Mouse (Mus musculus): ENCODE measurements around the gene Srsf9. TPM values are rescaled to one million over a fixed set of nuclear protein-coding genes. Genes with fewer than 3 reads are reported as not detected.

Gene Srsf9
- polyA plus RNA-seq, 1 experiment, result not detected

GRCm38 (mm10) chr5:115340577-115341313 lies 13.8 kb downstream of the Srsf9 start, which contains the start of the genes Gatc and Triap1:
TSS of gene Gatc (minus strand) at chr5:115341178.
TSS of gene Triap1 (plus strand) at chr5:115341225.
- Histone ChIP-seq H3K4me3 (ENCODE audit: insufficient read depth, low read depth, low read length) (peak within 1 kb of the TSS; percentile 97), H3K4me1 (ENCODE audit: control insufficient read depth, insufficient read depth, low read length) (peaks cover 2% of the 10 kb centered on the region), H3K27ac (ENCODE audit: insufficient read depth, low read depth, low read length) (peak within 1 kb of the TSS; percentile 72)
- no peak for TF ChIP-seq CTCF (IDR thresholded peaks at IDR 0.05; ENCODE audit: insufficient read depth, low read depth, low read length)
- peak; percentile 61; the same call in 1 of the 2 replicates for TF ChIP-seq POLR2A (IDR thresholded peaks at IDR 0.05; ENCODE audit: insufficient read depth, low read depth, low read length)
- under 1% methylated on average over 62 of the region's 62 CpGs for WGBS

- WGBS, result 11% methylated on average over 36 of the region's 36 CpGs
- TF ChIP-seq POLR2A (IDR thresholded peaks at IDR 0.05; ENCODE audit: insufficient read depth, low read depth, low read length), result no peak; the same call in 1 of the 2 replicates
- no peak for TF ChIP-seq CTCF (IDR thresholded peaks at IDR 0.05; ENCODE audit: insufficient read depth, low read depth, low read length)
- H3K4me3 ChIP-seq (ENCODE audit: insufficient read depth, low read depth, low read length), result peak overlapping the region; percentile 97
- peak overlapping the region; percentile 25; the same call in 1 of the 2 replicates for H3K27ac ChIP-seq (ENCODE audit: insufficient read depth, low read depth, low read length)
- H3K4me1 ChIP-seq (ENCODE audit: control insufficient read depth, insufficient read depth, low read length), result peaks cover 2% of the 10 kb centered on the region
Measured at GRCm38 (mm10) chr5:115341314-115342165, 14.6 kb downstream of the Srsf9 start.

- H3K27ac ChIP-seq (ENCODE audit: insufficient read depth, low read depth, low read length), result no peak overlapping the region
- peak overlapping the region; percentile 38 for H3K4me3 ChIP-seq (ENCODE audit: insufficient read depth, low read depth, low read length)
- TF ChIP-seq CTCF (IDR thresholded peaks at IDR 0.05; ENCODE audit: insufficient read depth, low read depth, low read length), result peak; percentile 44; the same call in 1 of the 2 replicates
- TF ChIP-seq POLR2A (IDR thresholded peaks at IDR 0.05; ENCODE audit: insufficient read depth, low read depth, low read length), result no peak
- H3K4me1 ChIP-seq (ENCODE audit: control insufficient read depth, insufficient read depth, low read length), result peaks cover 2% of the 10 kb centered on the region; the same call in 1 of the 2 replicates
- WGBS, result under 1% methylated on average over 5 of the region's 5 CpGs
Measured at GRCm38 (mm10) chr5:115347564-115347963, 20.6 kb downstream of the Srsf9 start.

- Histone ChIP-seq H3K27ac (ENCODE audit: insufficient read depth, low read depth, low read length) (peak within 1 kb of the TSS; percentile 71), H3K4me3 (ENCODE audit: insufficient read depth, low read depth, low read length) (peak within 1 kb of the TSS; percentile 91), H3K4me1 (ENCODE audit: control insufficient read depth, insufficient read depth, low read length) (0 out of 2 replicates have a peak, but pooled peaks cover 2% of the 10 kb centered on the region)
- WGBS, result 1% methylated on average over 67 of the region's 74 CpGs
- 0 out of 2 replicates have a peak, but pooled peaks have one; percentile 12 for TF ChIP-seq CTCF (IDR thresholded peaks at IDR 0.05; ENCODE audit: insufficient read depth, low read depth, low read length)
- TF ChIP-seq POLR2A (IDR thresholded peaks at IDR 0.05; ENCODE audit: insufficient read depth, low read depth, low read length), result peak; percentile 85
Measured at GRCm38 (mm10) chr5:115348546-115349224, 21.7 kb downstream of the Srsf9 start, which contains the start of gene Cox6a1. TSS of gene Cox6a1 (minus strand) at chr5:115348981.

GRCm38 (mm10) chr5:115349225-115349555 lies 22.2 kb downstream of the Srsf9 start:
- peak overlapping the region; percentile 58 for H3K4me3 ChIP-seq (ENCODE audit: insufficient read depth, low read depth, low read length)
- TF ChIP-seq POLR2A (IDR thresholded peaks at IDR 0.05; ENCODE audit: insufficient read depth, low read depth, low read length), result no peak
- TF ChIP-seq CTCF (IDR thresholded peaks at IDR 0.05; ENCODE audit: insufficient read depth, low read depth, low read length), result no peak
- WGBS, result under 1% methylated on average over 18 of the region's 18 CpGs
- H3K4me1 ChIP-seq (ENCODE audit: control insufficient read depth, insufficient read depth, low read length), result 0 out of 2 replicates have a peak, but pooled peaks cover 2% of the 10 kb centered on the region
- peak overlapping the region; percentile 71 for H3K27ac ChIP-seq (ENCODE audit: insufficient read depth, low read depth, low read length)

- 82% methylated on average over 5 of the region's 5 CpGs for WGBS
- Histone ChIP-seq H3K27ac (ENCODE audit: insufficient read depth, low read depth, low read length) (no peak overlapping the region), H3K4me1 (ENCODE audit: control insufficient read depth, insufficient read depth, low read length) (0 out of 2 replicates have a peak, but pooled peaks cover 2% of the 10 kb centered on the region), H3K4me3 (ENCODE audit: insufficient read depth, low read depth, low read length) (no peak overlapping the region)
- no peak for TF ChIP-seq CTCF (IDR thresholded peaks at IDR 0.05; ENCODE audit: insufficient read depth, low read depth, low read length)
- no peak for TF ChIP-seq POLR2A (IDR thresholded peaks at IDR 0.05; ENCODE audit: insufficient read depth, low read depth, low read length)
Measured at GRCm38 (mm10) chr5:115351348-115351747, 24.4 kb downstream of the Srsf9 start.

- TF ChIP-seq CTCF (IDR thresholded peaks at IDR 0.05; ENCODE audit: insufficient read depth, low read depth, low read length) (no peak), POLR2A (IDR thresholded peaks at IDR 0.05; ENCODE audit: insufficient read depth, low read depth, low read length) (no peak)
- WGBS, result 68% methylated on average over 13 of the region's 13 CpGs
- H3K4me3 ChIP-seq (ENCODE audit: insufficient read depth, low read depth, low read length), result no peak overlapping the region
- H3K27ac ChIP-seq (ENCODE audit: insufficient read depth, low read depth, low read length), result no peak overlapping the region
- peaks cover 4% of the 10 kb centered on the region; the same call in 1 of the 2 replicates for H3K4me1 ChIP-seq (ENCODE audit: control insufficient read depth, insufficient read depth, low read length)
Measured at GRCm38 (mm10) chr5:115355070-115355469, 28.1 kb downstream of the Srsf9 start.

GRCm38 (mm10) chr5:115358872-115359271 lies 31.9 kb downstream of the Srsf9 start:
- TF ChIP-seq CTCF (IDR thresholded peaks at IDR 0.05; ENCODE audit: insufficient read depth, low read depth, low read length) (peak; percentile 96), POLR2A (IDR thresholded peaks at IDR 0.05; ENCODE audit: insufficient read depth, low read depth, low read length) (no peak)
- Histone ChIP-seq H3K4me1 (ENCODE audit: control insufficient read depth, insufficient read depth, low read length) (peaks cover 13% of the 10 kb centered on the region), H3K27ac (ENCODE audit: insufficient read depth, low read depth, low read length) (no peak overlapping the region), H3K4me3 (ENCODE audit: insufficient read depth, low read depth, low read length) (no peak overlapping the region)
- WGBS, result 8% methylated on average over 12 of the region's 12 CpGs

Data from olfactory bulb, adult 2 months (tissue).